8 mouse cellular contexts compared by ENCODE assay signal in the genomic region with DNA sequence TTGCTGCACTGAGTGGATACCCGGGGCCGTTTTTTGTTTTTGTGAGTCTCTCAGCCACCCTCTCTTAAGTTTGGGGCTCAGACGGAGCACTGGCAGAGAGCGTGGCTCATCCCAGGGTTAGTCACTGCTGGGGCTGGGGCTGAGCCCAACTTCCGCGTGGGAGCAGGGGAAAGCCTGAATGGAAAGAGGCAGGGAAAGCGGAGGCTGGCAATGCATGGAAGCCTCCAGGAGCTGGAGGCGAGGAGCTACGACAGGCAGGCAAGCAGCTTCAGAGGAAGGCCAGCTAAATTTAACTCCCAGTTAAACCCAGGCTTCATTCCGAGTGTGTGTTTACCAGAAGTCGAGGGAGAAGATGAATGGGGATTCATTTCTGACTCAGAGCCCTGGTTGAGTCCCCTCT. TPM values are rescaled to one million over a fixed set of nuclear protein-coding genes. Genes with fewer than 3 reads are reported as not detected.
DNase-seq lines count a peak whose midpoint lies in the region; ATAC-seq and TF ChIP-seq lines count a peak whose summit lies in the region.

No protein-coding gene starts in this region.

- no peak for ATAC-seq in liver, embryonic 14.5 days (ENCODE audit: insufficient read depth)

- H3K4me2 ChIP-seq in liver, embryonic 14.5 days (ENCODE audit: low read depth), result peak overlapping the region; percentile 31; the same call in 1 of the 2 replicates

- H3K4me3 ChIP-seq in liver, adult 2 months (ENCODE audit: insufficient read depth, low read depth, low read length), result peak overlapping the region; percentile 9; the same call in 1 of the 2 replicates
- no peak overlapping the region for H3K4me3 ChIP-seq in liver, embryonic 14.5 days (ENCODE audit: insufficient read depth in 1 of 2, low read depth in 2 of 2, low read length in 2 of 2)

- no peak for TF ChIP-seq EP300 in liver, embryonic 14.5 days (IDR thresholded peaks at IDR 0.05; ENCODE audit: low read depth)

- no peak for TF ChIP-seq CTCF in liver, adult 2 months (IDR thresholded peaks at IDR 0.05; ENCODE audit: low read depth, low read length)
- TF ChIP-seq CTCF in liver, embryonic 14.5 days (IDR thresholded peaks at IDR 0.05; ENCODE audit: low read depth), result no peak

- H3K27ac ChIP-seq in liver, adult 2 months (replicated peaks; ENCODE audit: insufficient read depth, low read depth, low read length), result peak overlapping the region; percentile 100
- peak overlapping the region; percentile 89 for H3K27ac ChIP-seq in liver, embryonic 14.5 days

- H3K27me3 ChIP-seq in liver, adult 2 months (ENCODE audit: control insufficient read depth, insufficient read depth, low read length), result no peaks in the 10 kb centered on the region
- H3K27me3 ChIP-seq in liver, embryonic 14.5 days (ENCODE audit: control insufficient read depth, insufficient read depth, low read length), result no peaks in the 10 kb centered on the region

- no peaks in the 10 kb centered on the region for H3K36me3 ChIP-seq in liver, adult 2 months (ENCODE audit: control insufficient read depth, insufficient read depth, low read length)
- H3K36me3 ChIP-seq in liver, embryonic 14.5 days (replicated peaks; ENCODE audit: control insufficient read depth, insufficient read depth, low read depth), result no peaks in the 10 kb centered on the region

- intact Hi-C loops in gastrocnemius, postnatal 36 days (cut with DNase I), result no loop called here

- 10% methylated on average over 11 of the region's 11 CpGs for WGBS in liver, adult 2 months
- WGBS in liver, embryonic 14.5 days (ENCODE audit: insufficient replicate concordance), result 50% methylated on average over 11 of the region's 11 CpGs

- peak overlapping the region; percentile 82 for H3K9ac ChIP-seq in liver, adult 2 months (ENCODE audit: low read depth, low read length)
- H3K9ac ChIP-seq in liver, embryonic 14.5 days (replicated peaks), result peak overlapping the region; percentile 35

- no peaks in the 10 kb centered on the region for H3K9me3 ChIP-seq in liver, embryonic 14.5 days (ENCODE audit: control insufficient read depth, low read length)

- TF ChIP-seq POLR2A in liver, adult 2 months (IDR thresholded peaks at IDR 0.05; ENCODE audit: extremely low read depth, insufficient read depth, low read length), result 0 out of 2 replicates have a peak, but pooled peaks have one; percentile 27

- peaks cover 36% of the 10 kb centered on the region for H3K4me1 ChIP-seq in liver, adult 2 months (ENCODE audit: control insufficient read depth, insufficient read depth, low read length)
- H3K4me1 ChIP-seq in liver, embryonic 14.5 days (replicated peaks; ENCODE audit: control insufficient read depth in 2 of 2, insufficient read depth in 2 of 2, low read length in 1 of 2), result peaks cover 31 to 45% of the 10 kb centered on the region in 2 experiments

- no peak for DNase-seq in liver, adult 2 months (ENCODE audit: extremely low read depth, low read depth, low spot score)
- no peak for DNase-seq in liver
- peak; percentile 61 for DNase-seq in adrenal gland, postnatal 10 days
- DNase-seq in gastrocnemius, postnatal 36 days, result peak; percentile 13 to 29
- no peak for DNase-seq in liver, embryonic 14.5 days (ENCODE audit: low read depth in 3 of 3, low spot score in 3 of 3)
- DNase-seq in cerebellum, postnatal 14 days, result no peak
- no peak for DNase-seq in embryo, embryonic 10.5 days (ENCODE audit: low spot score)
- DNase-seq in urinary bladder, postnatal 10 days (ENCODE audit: low spot score), result no peak

- H3K79me2 ChIP-seq in liver, adult 2 months (ENCODE audit: control insufficient read depth, insufficient read depth, low read length), result no peaks in the 10 kb centered on the region

RNA-seq across cellular contexts. Expression of gene Atxn2, which starts 10.6 kb away (rescaled TPM):
- 58.5 and 74.7 TPM in 2 replicates for total RNA-seq in liver, adult 2 months (2014; rRNA removed)
- polyA plus RNA-seq in liver, adult 2 months (2012; rRNA removed), result 70.1 and 92.8 TPM in 2 replicates
- total RNA-seq in adrenal gland, postnatal 10 days (2021), result 100 to 1,000 TPM; 156 to 219 TPM
- total RNA-seq in gastrocnemius, postnatal 36 days (2021), result 10 to 100 TPM; 84.9 to 95.4 TPM
- polyA plus RNA-seq in liver, embryonic 14.5 days (2012; rRNA removed), result 24.1 and 24.6 TPM in 2 replicates
- polyA plus RNA-seq in liver, embryonic 14.5 days (2014; fragmentation: Nextera tagmentation; extraction: Ambion mirVana), result 19.3 and 20.5 TPM in 2 replicates

RNA-seq across cellular contexts. Expression of gene Brap, which starts 40.1 kb away (rescaled TPM):
- total RNA-seq in liver, adult 2 months (2014; rRNA removed), result 95.5 and 112 TPM in 2 replicates
- 48.1 and 48.7 TPM in 2 replicates for polyA plus RNA-seq in liver, adult 2 months (2012; rRNA removed)
- 10 to 100 TPM; 57.2 to 62.6 TPM for total RNA-seq in adrenal gland, postnatal 10 days (2021)
- total RNA-seq in gastrocnemius, postnatal 36 days (2021), result 10 to 100 TPM; 30.0 to 31.7 TPM
- polyA plus RNA-seq in liver, embryonic 14.5 days (2012; rRNA removed), result 9.7 and 12.5 TPM in 2 replicates
- polyA plus RNA-seq in liver, embryonic 14.5 days (2014; fragmentation: Nextera tagmentation; extraction: Ambion mirVana), result 22.7 and 22.9 TPM in 2 replicates

RNA-seq across cellular contexts. Expression of gene Acad10, which starts 40.2 kb away (rescaled TPM):
- 19.6 and 23.5 TPM in 2 replicates for total RNA-seq in liver, adult 2 months (2014; rRNA removed)
- polyA plus RNA-seq in liver, adult 2 months (2012; rRNA removed), result 27.5 and 27.7 TPM in 2 replicates
- total RNA-seq in adrenal gland, postnatal 10 days (2021), result 10 to 100 TPM; 38.6 to 43.6 TPM
- 10 to 100 TPM in 1 of 2 experiments, 1 to 10 TPM in 1; 9.7 to 10.2 TPM for total RNA-seq in gastrocnemius, postnatal 36 days (2021)
- 1.6 and 1.7 TPM in 2 replicates for polyA plus RNA-seq in liver, embryonic 14.5 days (2012; rRNA removed)
- polyA plus RNA-seq in liver, embryonic 14.5 days (2014; fragmentation: Nextera tagmentation; extraction: Ambion mirVana), result 2.2 and 2.6 TPM in 2 replicates

Comparison
In these comparisons a context has a peak if more than half of its experiments do, and no peak if none do; other contexts are left out.
1. DNase-seq: peak in adrenal gland, postnatal 10 days (single experiment) and gastrocnemius, postnatal 36 days (2 of 2); none in liver, adult 2 months (single experiment), liver (single experiment), liver, embryonic 14.5 days (0 of 3), cerebellum, postnatal 14 days (0 of 2), embryo, embryonic 10.5 days (single experiment) and urinary bladder, postnatal 10 days (single experiment).